Comparison of ENCODE assay signal across 10 mouse cellular contexts in genomic region chr1:155698373-155699159, GRCm38 (mm10). TPM values are rescaled to one million over a fixed set of nuclear protein-coding genes. Genes with fewer than 3 reads are reported as not detected.
DNase-seq lines count a peak whose midpoint lies in the region; ATAC-seq and TF ChIP-seq lines count a peak whose summit lies in the region.
"Had no signal": no experiment of that assay in that cellular context is flagged by ENCODE, and none has a peak within 500 bp of the region (broad histone marks: within the 10 kb centered on the region; RNA-seq: fewer than 3 reads in every experiment).

No protein-coding gene starts in this region.

- H3K36me3 ChIP-seq in hindbrain, embryonic 13.5 days = no peaks in the 10 kb centered on the region
- H3K36me3 ChIP-seq in hindbrain, embryonic 12.5 days = no peaks in the 10 kb centered on the region
- no peaks in the 10 kb centered on the region for H3K36me3 ChIP-seq in kidney, embryonic 14.5 days (ENCODE audit: control insufficient read depth, insufficient read depth, low read length)
- H3K36me3 ChIP-seq in limb, embryonic 14.5 days (ENCODE audit: control insufficient read depth, insufficient read depth, low read length) = no peaks in the 10 kb centered on the region
- H3K36me3 ChIP-seq in intestine, embryonic 15.5 days = no peaks in the 10 kb centered on the region

- H3K27ac ChIP-seq in hindbrain, embryonic 13.5 days = peak overlapping the region; percentile 44; the same call in 1 of the 2 replicates
- H3K27ac ChIP-seq in hindbrain, embryonic 12.5 days = no peak overlapping the region
- no peak overlapping the region for H3K27ac ChIP-seq in cerebellum, adult 2 months (ENCODE audit: insufficient read depth, low read length)
- H3K27ac ChIP-seq in kidney, embryonic 14.5 days (ENCODE audit: low read depth, low read length) = no peak overlapping the region
- no peak overlapping the region for H3K27ac ChIP-seq in limb, embryonic 14.5 days (replicated peaks; ENCODE audit: low read depth, low read length)
- no peak overlapping the region for H3K27ac ChIP-seq in intestine, embryonic 15.5 days
- H3K27ac ChIP-seq: macrophage had no signal

- TF ChIP-seq POLR2A in cerebellum, adult 2 months (IDR thresholded peaks at IDR 0.05; ENCODE audit: borderline replicate concordance, insufficient read depth, low read length) = no peak
- TF ChIP-seq POLR2A in limb, embryonic 14.5 days (IDR thresholded peaks at IDR 0.05; ENCODE audit: borderline replicate concordance, extremely low read depth, insufficient read depth, insufficient read length) = no peak

- no peak for TF ChIP-seq CTCF in cerebellum, adult 2 months (IDR thresholded peaks at IDR 0.05; ENCODE audit: borderline replicate concordance, insufficient read depth, low read depth, low read length)

- 0 out of 2 replicates have a peak overlapping the region, but pooled peaks have one; percentile 6 for H3K4me2 ChIP-seq in hindbrain, embryonic 13.5 days
- H3K4me2 ChIP-seq in hindbrain, embryonic 12.5 days (replicated peaks) = no peak overlapping the region
- H3K4me2 ChIP-seq in kidney, embryonic 14.5 days (replicated peaks; ENCODE audit: low read depth, low read length) = no peak overlapping the region
- no peak overlapping the region for H3K4me2 ChIP-seq in limb, embryonic 14.5 days (replicated peaks; ENCODE audit: low read depth, low read length, severe bottlenecking)
- H3K4me2 ChIP-seq in intestine, embryonic 15.5 days (replicated peaks) = no peak overlapping the region

- no peak overlapping the region for H3K4me3 ChIP-seq in hindbrain, embryonic 13.5 days
- H3K4me3 ChIP-seq in hindbrain, embryonic 12.5 days = no peak overlapping the region
- no peak overlapping the region for H3K4me3 ChIP-seq in cerebellum, adult 2 months (replicated peaks; ENCODE audit: insufficient read depth, low read depth, low read length)
- H3K4me3 ChIP-seq in kidney, embryonic 14.5 days (ENCODE audit: low read length) = no peak overlapping the region
- H3K4me3 ChIP-seq in limb, embryonic 14.5 days (replicated peaks; ENCODE audit: low read length) = no peak overlapping the region
- no peak overlapping the region for H3K4me3 ChIP-seq in intestine, embryonic 15.5 days (replicated peaks)

- 0 out of 2 replicates have a peak, but pooled peaks cover 11% of the 10 kb centered on the region for H3K27me3 ChIP-seq in hindbrain, embryonic 13.5 days
- H3K27me3 ChIP-seq in hindbrain, embryonic 12.5 days = no peaks in the 10 kb centered on the region
- H3K27me3 ChIP-seq in cerebellum, adult 2 months (ENCODE audit: control insufficient read depth, insufficient read depth, low read length) = no peaks in the 10 kb centered on the region
- H3K27me3 ChIP-seq in kidney, embryonic 14.5 days (ENCODE audit: control insufficient read depth, insufficient read depth, low read length) = no peaks in the 10 kb centered on the region
- H3K27me3 ChIP-seq in limb, embryonic 14.5 days (ENCODE audit: control insufficient read depth, insufficient read depth, low read length) = no peaks in the 10 kb centered on the region
- H3K27me3 ChIP-seq in intestine, embryonic 15.5 days (replicated peaks) = no peaks in the 10 kb centered on the region

- ATAC-seq in hindbrain, embryonic 13.5 days (ENCODE audit: low FRiP score) = 0 out of 2 replicates have a peak, but pooled peaks have one; percentile 36
- no peak for ATAC-seq in hindbrain, embryonic 12.5 days (ENCODE audit: low FRiP score)
- peak; percentile 81 for ATAC-seq in kidney, embryonic 14.5 days (ENCODE audit: low FRiP score, low TSS enrichment)
- peak; percentile 54 for ATAC-seq in limb, embryonic 14.5 days (ENCODE audit: low FRiP score, low read depth)
- no peak for ATAC-seq in intestine, embryonic 15.5 days

- 52% methylated on average over 17 of the region's 17 CpGs for WGBS in hindbrain, embryonic 13.5 days
- 65% methylated on average over 17 of the region's 17 CpGs for WGBS in hindbrain, embryonic 12.5 days
- 29% methylated on average over 17 of the region's 17 CpGs for WGBS in cerebellum, adult 2 months
- WGBS in kidney, embryonic 14.5 days = 35% methylated on average over 17 of the region's 17 CpGs
- WGBS in limb, embryonic 14.5 days = 30% methylated on average over 17 of the region's 17 CpGs
- WGBS in intestine, embryonic 15.5 days = 57% methylated on average over 17 of the region's 17 CpGs

- no peak overlapping the region for H3K9ac ChIP-seq in hindbrain, embryonic 13.5 days
- H3K9ac ChIP-seq in hindbrain, embryonic 12.5 days = no peak overlapping the region
- no peak overlapping the region for H3K9ac ChIP-seq in kidney, embryonic 14.5 days (ENCODE audit: low read depth, low read length)
- H3K9ac ChIP-seq in limb, embryonic 14.5 days (ENCODE audit: low read depth, low read length, severe bottlenecking) = no peak overlapping the region
- no peak overlapping the region for H3K9ac ChIP-seq in intestine, embryonic 15.5 days

- no peaks in the 10 kb centered on the region for H3K9me3 ChIP-seq in hindbrain, embryonic 13.5 days
- H3K9me3 ChIP-seq in hindbrain, embryonic 12.5 days (replicated peaks) = no peaks in the 10 kb centered on the region
- no peaks in the 10 kb centered on the region for H3K9me3 ChIP-seq in kidney, embryonic 14.5 days (ENCODE audit: control insufficient read depth, low read length)
- H3K9me3 ChIP-seq in limb, embryonic 14.5 days (ENCODE audit: control insufficient read depth, low read length) = no peaks in the 10 kb centered on the region
- H3K9me3 ChIP-seq in intestine, embryonic 15.5 days = no peaks in the 10 kb centered on the region

- H3K4me1 ChIP-seq in hindbrain, embryonic 13.5 days (replicated peaks) = peaks cover 23% of the 10 kb centered on the region
- peaks cover 3% of the 10 kb centered on the region; the same call in 1 of the 2 replicates for H3K4me1 ChIP-seq in hindbrain, embryonic 12.5 days
- H3K4me1 ChIP-seq in cerebellum, adult 2 months (ENCODE audit: control insufficient read depth, insufficient read depth, low read length) = peaks cover 4% of the 10 kb centered on the region
- peaks cover 6% of the 10 kb centered on the region; the same call in 1 of the 2 replicates for H3K4me1 ChIP-seq in kidney, embryonic 14.5 days (ENCODE audit: control insufficient read depth, insufficient read depth, low read length)
- H3K4me1 ChIP-seq in limb, embryonic 14.5 days (ENCODE audit: control insufficient read depth, insufficient read depth, low read length) = 0 out of 2 replicates have a peak, but pooled peaks cover 5% of the 10 kb centered on the region
- H3K4me1 ChIP-seq in intestine, embryonic 15.5 days (replicated peaks) = 0 out of 2 replicates have a peak, but pooled peaks cover 2% of the 10 kb centered on the region

- peak; percentile 42 to 58 for DNase-seq in cerebellum, adult 2 months
- DNase-seq in limb, embryonic 14.5 days (ENCODE audit: low spot score) = peak; percentile 63
- no peak for DNase-seq in lung, postnatal 4 days
- DNase-seq in embryo, embryonic 11 days = no peak
- DNase-seq: adrenal gland, postnatal 14 days had no signal

RNA-seq across cellular contexts. Expression of gene Lhx4, which starts 52.9 kb away (rescaled TPM):
- polyA plus RNA-seq in hindbrain, embryonic 13.5 days (2015; fragmentation: Nextera tagmentation; extraction: Ambion mirVana) = 6.4 and 9.3 TPM in 2 replicates
- 8.6 and 9.7 TPM in 2 replicates for polyA plus RNA-seq in hindbrain, embryonic 12.5 days (2016; fragmentation: Nextera tagmentation; extraction: Ambion mirVana)
- polyA plus RNA-seq in cerebellum, adult 2 months (2012; rRNA removed) = 0.55 and 1.0 TPM in 2 replicates
- 0.08 TPM in 1 of 2 replicates, not detected in the other for polyA plus RNA-seq in kidney, embryonic 14.5 days (2014; fragmentation: Nextera tagmentation; extraction: Ambion mirVana)
- not detected in 2 replicates for polyA plus RNA-seq in limb, embryonic 14.5 days (2012; rRNA removed)
- polyA plus RNA-seq in limb, embryonic 14.5 days (2014; fragmentation: Nextera tagmentation; extraction: Ambion mirVana) = not detected in 2 replicates
- polyA plus RNA-seq in intestine, embryonic 15.5 days (2015; fragmentation: Nextera tagmentation; extraction: Ambion mirVana) = not detected in 2 replicates
- polyA plus RNA-seq: macrophage had no signal

Comparison
In these comparisons a context has a peak if more than half of its experiments do, and no peak if none do; other contexts are left out.
1. ATAC-seq: peak in hindbrain, embryonic 13.5 days (single experiment), kidney, embryonic 14.5 days (single experiment) and limb, embryonic 14.5 days (single experiment); none in hindbrain, embryonic 12.5 days (single experiment) and intestine, embryonic 15.5 days (single experiment).
2. DNase-seq: peak in cerebellum, adult 2 months (2 of 2) and limb, embryonic 14.5 days (single experiment); none in lung, postnatal 4 days (0 of 2) and embryo, embryonic 11 days (single experiment).